Mouse (Mus musculus) urinary bladder, adult 18-20 months (tissue): ENCODE measurements around the gene Ackr2.

Source experiments
- DNase-seq, 2 experiments: peaks; one replicate each; pipeline ENCODE4 v3.0.0; 2022; ENCODE audit warnings: low spot score in 2 of 2, mixed read lengths in 2 of 2

Ackr2 gene

DNA sequence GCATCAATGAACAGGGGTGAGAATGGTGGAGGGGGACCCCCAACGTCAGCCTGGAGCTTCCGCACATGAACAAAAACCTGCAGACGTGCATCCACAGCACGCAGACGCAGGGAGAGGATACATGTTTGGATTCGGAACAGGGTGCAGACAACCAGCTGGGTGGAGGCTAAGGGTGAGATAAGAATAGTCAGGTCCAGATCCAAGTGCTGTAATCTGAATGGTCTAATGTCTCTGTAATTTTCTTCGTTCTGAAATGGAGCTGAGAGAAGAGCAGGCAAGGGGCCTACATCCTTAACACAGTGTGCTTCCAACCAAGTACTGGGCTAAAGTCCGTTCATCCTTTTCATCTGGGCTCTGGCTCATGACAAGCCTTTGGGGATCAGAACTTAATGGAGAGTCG lies 6.9 kb upstream of the Ackr2 start:
- no peak for DNase-seq

DNA sequence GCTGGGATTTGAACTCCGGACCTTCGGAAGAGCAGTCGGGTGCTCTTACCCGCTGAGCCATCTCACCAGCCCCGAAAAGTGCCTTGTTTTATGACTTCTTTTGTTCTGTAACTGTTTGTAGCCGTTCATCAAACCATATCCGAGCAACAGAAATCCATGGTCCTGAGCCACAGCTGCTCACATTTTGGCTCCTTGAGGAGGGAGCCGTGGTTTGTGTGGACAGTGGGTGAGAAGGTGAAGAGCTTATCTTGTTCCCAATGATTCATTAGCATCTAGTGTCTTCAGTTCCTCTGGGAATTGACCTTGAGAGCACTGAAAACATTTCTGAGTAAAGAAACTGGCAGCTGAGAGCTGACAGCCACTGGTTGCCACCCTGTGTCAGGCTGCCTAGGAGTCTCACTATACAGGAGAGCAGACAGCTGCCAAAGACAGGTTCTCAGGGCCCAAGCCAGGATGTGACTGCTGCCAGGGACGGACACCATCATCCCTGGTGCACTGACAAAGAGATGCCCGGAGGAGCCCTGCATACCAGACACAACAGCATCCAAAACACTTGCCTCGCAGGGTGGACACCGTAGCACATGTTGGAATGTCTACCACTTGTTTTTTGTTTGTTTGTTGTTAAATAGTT lies 6.0 kb upstream of the Ackr2 start:
- DNase-seq: no peak

DNA sequence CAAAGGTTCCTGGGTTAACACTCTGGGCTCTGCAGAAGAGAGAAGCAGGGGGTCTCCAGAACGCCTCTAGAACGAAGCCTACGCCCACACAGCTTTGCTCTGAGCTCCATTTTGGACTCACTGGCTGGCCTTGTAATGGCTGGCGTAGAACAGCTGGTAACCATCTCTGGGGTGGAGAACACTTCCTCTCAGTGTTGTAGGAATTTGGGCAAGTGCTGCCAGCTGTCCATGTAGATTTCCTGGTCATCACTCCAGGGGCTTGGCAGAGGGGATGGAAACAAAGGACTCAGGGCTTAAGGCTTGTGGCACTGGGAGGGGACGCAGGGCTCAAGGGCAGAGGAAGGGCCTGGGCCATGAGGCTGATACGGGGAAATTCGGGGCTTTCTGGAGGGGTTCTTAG lies 3.7 kb upstream of the Ackr2 start:
- no peak for DNase-seq

DNA sequence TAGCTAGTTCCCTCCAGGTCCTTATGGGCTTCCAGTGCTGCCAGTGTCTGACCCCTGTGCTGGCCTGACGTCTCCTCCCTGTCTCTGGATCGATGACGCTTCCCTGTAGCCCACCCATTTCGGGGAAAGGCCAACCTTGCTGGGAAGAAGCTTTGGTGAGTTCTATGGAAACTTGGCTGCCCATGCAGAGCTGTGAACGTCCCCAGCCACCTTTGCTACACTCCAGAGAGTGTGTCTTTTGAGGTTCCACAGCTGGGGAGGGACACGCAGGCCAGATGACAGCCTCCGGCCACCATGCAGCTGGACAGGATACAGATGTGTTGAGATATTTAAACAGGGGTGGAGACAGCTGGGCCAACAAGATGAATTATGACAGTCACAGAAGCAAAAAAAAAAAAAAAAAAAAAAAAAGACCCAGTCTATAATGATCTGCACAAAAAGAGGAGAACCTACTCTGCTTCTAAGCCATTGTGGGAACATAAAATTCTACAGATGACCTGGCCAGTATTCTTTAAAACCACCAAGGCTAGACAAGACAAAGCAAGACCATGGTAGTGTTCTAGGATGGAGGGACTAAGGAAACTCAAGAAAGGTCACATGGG lies 2.7 kb upstream of the Ackr2 start:
- no peak for DNase-seq

DNA sequence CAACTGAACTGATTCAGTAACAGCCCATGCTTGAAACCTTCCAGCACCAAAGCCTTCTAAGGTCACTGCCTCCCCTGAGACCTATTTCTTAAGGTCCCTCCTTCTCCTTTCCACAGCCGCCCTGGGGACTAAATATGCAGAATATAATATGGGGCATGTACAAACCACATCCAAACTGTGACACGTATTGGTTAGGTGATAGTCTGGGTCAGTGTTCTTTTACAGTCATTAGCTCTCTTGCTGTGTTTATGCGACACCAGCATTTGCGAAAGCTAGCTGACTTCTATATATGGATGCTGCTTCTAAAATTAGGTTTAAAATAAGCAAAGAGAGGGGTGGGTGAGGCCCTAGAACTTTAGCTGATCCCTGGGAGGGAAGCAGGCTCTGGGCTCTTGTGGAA lies 1.3 kb upstream of the Ackr2 start:
- DNase-seq: no peak

- DNase-seq: no peak
These were observed 1.2 kb downstream of the Ackr2 start for GRCm38 (mm10) chr9:121899306-121899705.

GRCm38 (mm10) chr9:121900282-121900855 lies 2.2 kb downstream of the Ackr2 start:
- DNase-seq: no peak

DNA sequence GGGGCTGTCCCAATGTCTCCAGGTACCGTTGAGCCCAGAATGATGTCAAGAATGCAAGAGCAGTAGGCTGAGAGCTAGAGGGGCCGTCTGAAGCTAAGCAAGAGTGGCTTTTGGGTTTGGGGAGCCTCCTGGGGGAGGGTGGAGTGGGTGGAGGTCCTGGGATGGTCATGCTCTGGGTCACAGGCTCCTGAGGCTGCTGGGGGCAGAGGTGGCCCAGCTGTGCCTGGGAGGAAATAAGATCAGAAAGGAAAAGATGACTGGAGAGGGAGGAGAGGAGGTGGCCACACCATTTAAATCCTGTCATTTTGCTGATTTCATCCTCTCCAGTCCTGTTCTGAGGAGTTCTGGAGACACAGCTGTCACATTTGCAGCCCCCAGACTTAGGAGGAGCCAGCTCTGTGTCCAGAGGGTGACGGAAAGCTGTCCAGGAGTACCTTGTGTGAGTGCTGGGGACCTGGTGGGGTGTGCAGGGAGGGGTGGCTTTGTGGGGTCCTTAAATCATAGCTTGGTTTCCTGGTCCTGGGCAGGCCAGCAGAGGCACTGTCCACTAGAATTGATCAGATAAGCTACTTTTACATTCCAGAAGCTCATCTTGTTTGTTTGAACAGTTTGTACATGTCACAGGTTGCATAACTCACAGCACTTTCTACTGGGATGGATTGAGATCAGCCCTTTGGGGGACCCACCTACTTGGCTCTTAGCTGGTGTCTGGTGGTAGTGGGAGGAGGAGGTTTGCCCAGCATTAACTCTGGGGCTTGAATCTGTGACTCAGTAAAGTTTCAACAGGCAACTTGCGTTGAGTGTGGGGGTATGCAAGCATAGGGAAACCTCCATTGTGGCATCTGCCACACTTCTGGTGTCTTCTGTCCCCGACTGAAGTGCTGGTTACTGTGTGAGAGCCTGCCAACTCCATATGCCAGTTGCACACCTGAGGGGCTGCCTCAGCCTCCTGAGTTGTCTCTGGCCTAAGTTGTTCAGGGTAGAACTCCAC lies 3.9 kb downstream of the Ackr2 start:
- no peak for DNase-seq

GRCm38 (mm10) chr9:121903476-121904305 lies 5.5 kb downstream of the Ackr2 start:
- DNase-seq: no peak

DNA sequence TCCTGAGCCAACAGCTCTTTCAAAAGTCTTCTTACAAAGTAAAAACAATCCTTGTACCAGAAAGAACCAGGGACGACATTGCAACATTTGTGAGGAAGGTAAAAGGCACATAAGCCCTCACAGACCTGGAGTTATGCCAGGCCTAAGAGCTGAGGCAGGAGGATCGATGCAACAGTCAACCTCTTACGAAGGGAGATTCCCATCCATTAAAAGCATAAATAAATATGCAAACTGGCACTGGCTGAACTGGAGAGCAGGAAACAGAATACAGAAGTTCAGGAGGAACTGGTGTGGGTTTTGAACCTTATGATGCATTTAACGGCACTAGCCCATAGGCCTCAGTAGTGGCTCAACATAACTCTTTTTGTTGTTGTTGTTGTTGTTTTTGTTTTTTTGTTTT lies 6.2 kb downstream of the Ackr2 start:
- DNase-seq: no peak

- no peak for DNase-seq
These were observed 6.8 kb downstream of the Ackr2 start for GRCm38 (mm10) chr9:121904946-121905345.

DNA sequence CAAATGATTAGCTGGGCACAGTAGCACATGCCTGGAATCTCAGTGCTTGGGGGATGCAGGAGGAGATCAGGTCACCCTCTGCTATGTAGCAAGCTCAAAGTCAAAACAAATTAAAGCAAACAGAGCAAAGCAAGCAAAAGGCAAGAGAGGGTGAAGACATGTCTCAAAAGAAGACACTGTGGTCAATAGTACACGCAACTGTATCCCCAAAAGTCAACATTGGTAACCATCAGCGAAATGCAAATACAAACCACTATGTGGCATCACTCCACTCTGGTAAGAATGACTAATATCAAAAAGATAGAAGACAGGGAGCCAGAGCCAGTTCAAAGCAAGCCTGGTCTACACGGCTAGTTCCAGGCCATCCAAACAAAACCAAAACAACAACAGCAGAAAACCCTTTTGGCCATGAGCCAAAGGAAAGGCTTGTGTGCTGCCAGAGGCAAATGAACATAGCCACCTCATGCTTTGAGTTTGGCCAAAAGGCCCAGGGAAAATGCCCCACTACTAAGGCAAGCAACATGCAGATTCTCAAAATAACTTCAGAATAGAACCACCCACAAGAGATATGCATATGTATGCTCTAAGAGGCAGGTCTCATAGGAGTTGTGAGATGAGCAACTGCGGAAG lies 7.5 kb downstream of the Ackr2 start:
- no peak for DNase-seq

DNA sequence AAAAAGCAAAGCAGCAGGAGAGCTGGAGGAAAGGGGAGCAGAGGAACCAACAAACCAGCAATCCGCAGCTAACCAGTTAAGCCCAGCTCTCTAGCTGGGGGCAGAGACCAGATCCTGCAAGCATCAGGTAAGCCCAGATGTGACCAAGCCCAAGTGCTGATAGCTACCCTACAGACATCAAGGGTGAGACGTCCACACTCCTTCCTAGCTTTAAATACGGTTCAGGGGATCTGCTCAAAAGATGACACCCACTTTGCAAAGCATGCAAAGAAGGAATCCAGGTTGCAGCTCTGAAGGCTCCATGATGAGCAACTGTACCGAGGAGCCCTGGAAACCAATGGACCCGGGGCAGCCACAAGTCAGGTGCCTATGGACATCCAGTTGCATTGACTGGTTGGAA lies 8.3 kb downstream of the Ackr2 start:
- no peak for DNase-seq

DNA sequence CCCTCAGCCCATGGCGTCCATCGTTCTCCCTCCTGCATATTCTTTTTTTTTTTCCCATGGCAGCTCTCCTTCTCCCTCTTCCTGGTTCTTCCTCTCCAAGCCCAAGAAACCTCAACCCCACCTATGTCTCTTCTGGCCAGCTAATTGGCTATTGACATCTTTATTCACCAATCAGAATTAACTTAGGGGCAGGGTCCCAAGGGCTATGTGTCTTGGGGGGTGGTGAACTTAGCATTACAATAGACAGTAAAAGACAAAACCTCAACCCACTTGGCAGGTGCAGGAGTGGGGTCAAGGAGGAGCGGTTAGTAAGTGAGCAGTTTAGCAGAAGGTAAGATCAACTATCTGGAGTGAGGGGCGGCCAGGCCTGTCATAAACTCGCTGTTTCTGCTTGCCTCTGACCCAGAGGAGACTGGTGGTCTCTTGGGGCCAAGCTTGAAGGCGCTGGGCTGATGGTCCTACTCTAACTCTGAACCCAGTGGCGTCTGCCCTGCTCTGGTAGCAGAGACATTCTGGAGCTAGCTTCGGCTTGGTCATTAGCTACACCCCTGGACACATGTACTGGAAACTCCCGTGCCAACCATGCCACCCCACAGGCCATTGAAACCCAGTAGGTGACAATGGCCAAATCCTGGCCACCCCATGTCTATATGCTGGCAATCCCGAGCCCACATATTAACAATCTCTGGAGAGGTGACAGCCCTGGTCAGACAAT lies 9.4 kb downstream of the Ackr2 start:
- DNase-seq: no peak

DNA sequence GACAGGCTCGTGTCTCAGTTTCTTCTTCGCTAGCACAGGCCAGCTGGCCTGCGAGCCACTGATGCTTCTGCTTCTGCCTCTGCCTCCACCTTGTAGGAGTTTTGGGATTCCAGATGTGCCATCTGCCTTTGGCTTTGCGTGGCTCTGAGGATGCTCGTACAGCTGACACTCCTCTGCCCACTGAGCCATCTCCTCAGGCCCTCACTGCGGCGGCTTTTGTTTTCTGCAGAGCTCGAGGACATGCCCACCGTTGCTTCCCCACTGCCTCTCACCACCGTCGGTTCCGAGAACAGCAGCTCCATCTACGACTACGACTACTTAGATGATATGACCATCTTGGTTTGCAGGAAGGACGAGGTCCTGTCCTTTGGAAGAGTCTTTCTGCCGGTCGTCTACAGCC lies 10.2 kb downstream of the Ackr2 start:
- DNase-seq: no peak

DNA sequence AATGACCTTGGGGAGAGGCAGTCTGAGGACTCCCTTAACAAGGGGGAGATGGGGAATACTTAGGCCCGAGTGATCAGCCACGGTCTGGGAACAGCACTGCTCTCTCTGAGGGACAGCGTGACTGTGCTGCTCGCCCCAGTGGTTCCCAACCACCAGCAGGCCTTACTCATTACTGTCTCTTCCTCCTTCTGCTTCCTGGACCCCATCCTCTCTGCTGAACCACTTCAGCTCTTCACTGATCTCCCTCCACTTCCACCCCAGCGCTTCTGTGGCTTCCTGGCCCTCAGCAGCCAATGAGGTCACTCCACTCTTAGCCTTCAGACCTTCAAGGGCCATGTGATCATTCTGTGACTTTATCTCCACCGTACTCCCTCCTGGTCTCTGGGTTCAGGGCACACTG lies 11.5 kb downstream of the Ackr2 start:
- DNase-seq: no peak

GRCm38 (mm10) chr9:121911196-121911595 lies 13.0 kb downstream of the Ackr2 start:
- DNase-seq: no peak

- DNase-seq: no peak
These were observed 14.6 kb downstream of the Ackr2 start for GRCm38 (mm10) chr9:121912786-121913185.

DNA sequence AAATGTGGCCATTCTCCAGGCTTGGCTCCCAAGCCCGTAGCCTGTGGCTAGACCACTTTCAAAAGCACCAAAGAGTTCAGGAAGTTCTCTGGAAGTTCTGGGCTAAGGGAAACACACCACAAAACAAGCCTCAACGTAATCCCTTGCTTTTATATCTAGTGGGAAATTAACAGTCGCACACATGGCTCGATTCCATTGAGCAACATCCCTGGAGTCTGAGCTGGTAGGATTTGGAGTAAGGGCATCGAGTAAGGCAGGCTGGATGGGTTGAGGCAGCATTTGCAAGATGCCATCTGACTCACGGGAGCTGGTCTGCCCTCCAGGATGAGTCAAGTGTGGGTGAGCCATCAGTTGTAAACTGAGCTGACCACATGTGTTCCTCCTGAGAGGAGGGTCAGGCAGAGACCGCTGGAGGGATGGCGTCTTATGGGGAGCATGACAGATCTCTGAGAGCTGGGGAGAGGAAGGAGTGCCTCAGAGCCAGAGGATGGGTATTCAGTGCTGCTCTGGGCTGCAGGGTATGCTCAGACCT lies 16.1 kb downstream of the Ackr2 start:
- no peak for DNase-seq

- no peak for DNase-seq
These were observed 16.9 kb downstream of the Ackr2 start for GRCm38 (mm10) chr9:121915056-121915455.
